Mouse (Mus musculus): ENCODE measurements around the gene Slc6a15. TPM values are rescaled to one million over a fixed set of nuclear protein-coding genes. Genes with fewer than 3 reads are reported as not detected.

Slc6a15 gene
- 95.0 and 111 TPM in 2 replicates for total RNA-seq (2014; rRNA removed)
- polyA plus RNA-seq (2015; fragmentation: Nextera tagmentation; extraction: Ambion mirVana): 64.8 and 89.2 TPM in 2 replicates

- TF ChIP-seq CTCF (IDR thresholded peaks at IDR 0.05; ENCODE audit: low read depth): no peak
- Histone ChIP-seq H3K4me3 (ENCODE audit: low read depth, low read length) (peak within 1 kb of the TSS; percentile 49), H3K36me3 (ENCODE audit: insufficient read depth) (no peaks in the 10 kb centered on the region), H3K4me2 (ENCODE audit: low read depth) (peak within 1 kb of the TSS; percentile 75), H3K27me3 (ENCODE audit: insufficient read depth, low read length) (no peaks in the 10 kb centered on the region), H3K4me1 (ENCODE audit: insufficient read depth) (0 out of 2 replicates have a peak, but pooled peaks cover 4% of the 10 kb centered on the region), H3K27ac (ENCODE audit: low read depth, low read length) (peak within 1 kb of the TSS; percentile 62), H3K9me3 (ENCODE audit: low read length) (no peaks in the 10 kb centered on the region), H3K9ac (peak within 1 kb of the TSS; percentile 57)
- under 1% methylated on average over 42 of the region's 43 CpGs for WGBS
- peak; percentile 84 for DNase-seq
- ATAC-seq: peak; percentile 89
Measured at GRCm38 (mm10) chr10:103367371-103368295, at the start of gene Slc6a15. Slc6a15 (plus strand) TSS chr10:103367783.

GRCm38 (mm10) chr10:103321941-103322340 is 45.6 kb upstream of the Slc6a15 start:
- H3K4me3 ChIP-seq (ENCODE audit: low read depth, low read length): no peak overlapping the region
- H3K27ac ChIP-seq (ENCODE audit: low read depth, low read length): no peak overlapping the region
- H3K27me3 ChIP-seq (ENCODE audit: insufficient read depth, low read length): no peaks in the 10 kb centered on the region
- no peaks in the 10 kb centered on the region for H3K36me3 ChIP-seq (ENCODE audit: insufficient read depth)
- no peak for ATAC-seq
- H3K4me2 ChIP-seq (ENCODE audit: low read depth): no peak overlapping the region
- H3K9me3 ChIP-seq (ENCODE audit: low read length): no peaks in the 10 kb centered on the region
- no peak for TF ChIP-seq CTCF (IDR thresholded peaks at IDR 0.05; ENCODE audit: low read depth)
- 87% methylated on average over 3 of the region's 3 CpGs for WGBS
- no peak for DNase-seq
- no peak overlapping the region for H3K9ac ChIP-seq
- no peaks in the 10 kb centered on the region for H3K4me1 ChIP-seq (ENCODE audit: insufficient read depth)

- no peak for DNase-seq
- WGBS: 86% methylated on average over 3 of the region's 3 CpGs
- no peak overlapping the region for H3K9ac ChIP-seq
Measured at GRCm38 (mm10) chr10:103323386-103323785, 44.2 kb upstream of the Slc6a15 start.

GRCm38 (mm10) chr10:103334306-103334705 is 33.3 kb upstream of the Slc6a15 start:
- Histone ChIP-seq H3K9ac (no peak overlapping the region), H3K27ac (ENCODE audit: low read depth, low read length) (no peak overlapping the region), H3K4me1 (ENCODE audit: insufficient read depth) (no peaks in the 10 kb centered on the region), H3K4me3 (ENCODE audit: low read depth, low read length) (no peak overlapping the region), H3K36me3 (ENCODE audit: insufficient read depth) (no peaks in the 10 kb centered on the region), H3K9me3 (ENCODE audit: low read length) (no peaks in the 10 kb centered on the region), H3K4me2 (ENCODE audit: low read depth) (no peak overlapping the region), H3K27me3 (ENCODE audit: insufficient read depth, low read length) (no peaks in the 10 kb centered on the region)
- ATAC-seq (no peak), DNase-seq (no peak)
- 98% methylated on average over 1 of the region's 1 CpGs for WGBS
- no peak for TF ChIP-seq CTCF (IDR thresholded peaks at IDR 0.05; ENCODE audit: low read depth)

More at GRCm38 (mm10) chr10:103323386-103323785, 44.2 kb upstream of the Slc6a15 start:
- Histone ChIP-seq H3K36me3 (ENCODE audit: insufficient read depth) (no peaks in the 10 kb centered on the region), H3K4me3 (ENCODE audit: low read depth, low read length) (no peak overlapping the region), H3K4me2 (ENCODE audit: low read depth) (no peak overlapping the region), H3K9me3 (ENCODE audit: low read length) (no peaks in the 10 kb centered on the region), H3K27ac (ENCODE audit: low read depth, low read length) (no peak overlapping the region), H3K4me1 (ENCODE audit: insufficient read depth) (no peaks in the 10 kb centered on the region), H3K27me3 (ENCODE audit: insufficient read depth, low read length) (no peaks in the 10 kb centered on the region)
- no peak for TF ChIP-seq CTCF (IDR thresholded peaks at IDR 0.05; ENCODE audit: low read depth)
- ATAC-seq: no peak

GRCm38 (mm10) chr10:103339928-103340327 is 27.7 kb upstream of the Slc6a15 start:
- Histone ChIP-seq H3K4me2 (ENCODE audit: low read depth) (no peak overlapping the region), H3K27ac (ENCODE audit: low read depth, low read length) (no peak overlapping the region), H3K27me3 (ENCODE audit: insufficient read depth, low read length) (no peaks in the 10 kb centered on the region), H3K4me1 (ENCODE audit: insufficient read depth) (no peaks in the 10 kb centered on the region), H3K9ac (no peak overlapping the region), H3K36me3 (ENCODE audit: insufficient read depth) (no peaks in the 10 kb centered on the region), H3K9me3 (ENCODE audit: low read length) (no peaks in the 10 kb centered on the region), H3K4me3 (ENCODE audit: low read depth, low read length) (no peak overlapping the region)
- 68% methylated on average over 5 of the region's 5 CpGs for WGBS
- no peak for TF ChIP-seq CTCF (IDR thresholded peaks at IDR 0.05; ENCODE audit: low read depth)
- DNase-seq (peak; percentile 26), ATAC-seq (no peak)

GRCm38 (mm10) chr10:103346797-103347196 is 20.8 kb upstream of the Slc6a15 start:
- 25% methylated on average over 2 of the region's 2 CpGs for WGBS
- no peak for TF ChIP-seq CTCF (IDR thresholded peaks at IDR 0.05; ENCODE audit: low read depth)
- no peak overlapping the region for H3K27ac ChIP-seq (ENCODE audit: low read depth, low read length)
- DNase-seq (no peak), ATAC-seq (no peak)
- no peak overlapping the region for H3K4me2 ChIP-seq (ENCODE audit: low read depth)
- H3K9ac ChIP-seq: no peak overlapping the region
- H3K4me3 ChIP-seq (ENCODE audit: low read depth, low read length): no peak overlapping the region
- H3K36me3 ChIP-seq (ENCODE audit: insufficient read depth): no peaks in the 10 kb centered on the region
- no peaks in the 10 kb centered on the region for H3K9me3 ChIP-seq (ENCODE audit: low read length)
- H3K27me3 ChIP-seq (ENCODE audit: insufficient read depth, low read length): no peaks in the 10 kb centered on the region
- no peaks in the 10 kb centered on the region for H3K4me1 ChIP-seq (ENCODE audit: insufficient read depth)
